Mouse (Mus musculus): ENCODE results near the gene Zmiz1.

Gene Zmiz1

GRCm38 (mm10) chr14:25459016-25459393 is at the start of gene Zmiz1:
Gene Zmiz1 (plus strand): TSS chr14:25459185.
- in situ Hi-C loops (cut with MboI, MseI) = loop anchor here (5.0 to 25.0 kb wide), 3 partner anchors 106 to 972 kb away; partner anchors contain the start of genes Polr3a and Rps24

- in situ Hi-C loops (cut with MboI, MseI) = no loop called here
These were observed 47.0 kb upstream of the Zmiz1 start for GRCm38 (mm10) chr14:25411848-25412527.

GRCm38 (mm10) chr14:25412811-25413210 is 46.2 kb upstream of the Zmiz1 start:
- in situ Hi-C loops (cut with MboI, MseI) = no loop called here

- in situ Hi-C loops (cut with MboI, MseI) = no loop called here
These were observed 45.5 kb upstream of the Zmiz1 start for GRCm38 (mm10) chr14:25413510-25413909.

GRCm38 (mm10) chr14:25414115-25414514 is 44.9 kb upstream of the Zmiz1 start:
- in situ Hi-C loops (cut with MboI, MseI) = no loop called here

GRCm38 (mm10) chr14:25420001-25420690 is 38.8 kb upstream of the Zmiz1 start:
- in situ Hi-C loops (cut with MboI, MseI) = no loop called here

GRCm38 (mm10) chr14:25420987-25421386 is 38.0 kb upstream of the Zmiz1 start:
- in situ Hi-C loops (cut with MboI, MseI) = no loop called here

- in situ Hi-C loops (cut with MboI, MseI) = no loop called here
These were observed 37.4 kb upstream of the Zmiz1 start for GRCm38 (mm10) chr14:25421596-25422001.

- in situ Hi-C loops (cut with MboI, MseI) = no loop called here
These were observed 36.0 kb upstream of the Zmiz1 start for GRCm38 (mm10) chr14:25422946-25423345.

GRCm38 (mm10) chr14:25423721-25424443 is 35.1 kb upstream of the Zmiz1 start:
- in situ Hi-C loops (cut with MboI, MseI) = no loop called here

- in situ Hi-C loops (cut with MboI, MseI) = no loop called here
These were observed 20.7 kb upstream of the Zmiz1 start for GRCm38 (mm10) chr14:25438255-25438654.

- in situ Hi-C loops (cut with MboI, MseI) = no loop called here
These were observed 18.9 kb upstream of the Zmiz1 start for GRCm38 (mm10) chr14:25440116-25440515.

- in situ Hi-C loops (cut with MboI, MseI) = no loop called here
These were observed 18.2 kb upstream of the Zmiz1 start for GRCm38 (mm10) chr14:25440777-25441176.

GRCm38 (mm10) chr14:25441469-25441868 is 17.5 kb upstream of the Zmiz1 start:
- in situ Hi-C loops (cut with MboI, MseI) = no loop called here

GRCm38 (mm10) chr14:25442676-25443075 is 16.3 kb upstream of the Zmiz1 start:
- in situ Hi-C loops (cut with MboI, MseI) = no loop called here

- in situ Hi-C loops (cut with MboI, MseI) = no loop called here
These were observed 11.7 kb upstream of the Zmiz1 start for GRCm38 (mm10) chr14:25447136-25447775.

- in situ Hi-C loops (cut with MboI, MseI) = no loop called here
These were observed 10.5 kb upstream of the Zmiz1 start for GRCm38 (mm10) chr14:25448471-25448870.

GRCm38 (mm10) chr14:25451099-25451667 is 7.8 kb upstream of the Zmiz1 start:
- in situ Hi-C loops (cut with MboI, MseI) = loop anchor here (10.0 to 25.0 kb wide), 2 partner anchors 114 to 964 kb away; partner anchors contain the start of genes Polr3a and Rps24

- in situ Hi-C loops (cut with MboI, MseI) = loop anchor here (10.0 to 25.0 kb wide), 2 partner anchors 113 to 965 kb away; partner anchors contain the start of genes Polr3a and Rps24
These were observed 7.0 kb upstream of the Zmiz1 start for GRCm38 (mm10) chr14:25451699-25452632.

GRCm38 (mm10) chr14:25452633-25453025 is 6.4 kb upstream of the Zmiz1 start:
- in situ Hi-C loops (cut with MboI, MseI) = loop anchor here (10.0 to 25.0 kb wide), 2 partner anchors 112 to 965 kb away; partner anchors contain the start of genes Polr3a and Rps24

All from T-helper 1 cell (primary cell).